Mouse (Mus musculus) heart, embryonic 16.5 days (tissue): ENCODE results near the gene Pim1. TPM values are rescaled to one million over a fixed set of nuclear protein-coding genes. Genes with fewer than 3 reads are reported as not detected.
"Not testable (repeated sequence)": the region's sequence is repeated elsewhere in the genome, so short reads cannot be mapped to it uniquely, and the experiment has no call there.

ENCODE experiments used
- ATAC-seq: fragments of 200-750 bp; cut with Nextera tagmentation; replicated peaks from 2 replicates; pipeline ENCODE4 v1.8.0; 2017; ENCODE audit warnings: moderate number of reproducible peaks; ENCODE audit not compliant: insufficient read depth, low FRiP score; ENCODE audit errors: extremely low read depth
- H3K27ac ChIP-seq: fragments of 300-500 bp; sonication (generic); 2 replicates; pipeline ENCODE4 v1.5.1; 2014; ENCODE audit warnings: mild to moderate bottlenecking, low read length, control low read depth, moderate library complexity
- H3K27me3 ChIP-seq: fragments of 300-500 bp; sonication (generic); 2 replicates; pipeline ENCODE4 v1.6.1; 2014; ENCODE audit warnings: low read length, mixed read lengths; ENCODE audit not compliant: control insufficient read depth, insufficient read depth
- H3K36me3 ChIP-seq: fragments of 300-500 bp; sonication (generic); 2 replicates; pipeline ENCODE4 v1.6.1; 2014; ENCODE audit not compliant: control insufficient read depth, insufficient read depth
- H3K4me1 ChIP-seq: fragments of 300-500 bp; sonication (generic); 2 replicates; pipeline ENCODE4 v1.6.1; 2014; ENCODE audit warnings: low read length, mixed read lengths; ENCODE audit not compliant: control insufficient read depth, insufficient read depth
- H3K4me2 ChIP-seq: fragments of 300-500 bp; sonication (generic); 2 replicates; pipeline ENCODE4 v1.6.1; 2014; ENCODE audit warnings: low read depth, mild to moderate bottlenecking, control low read depth, low read length
- H3K4me3 ChIP-seq: fragments of 300-500 bp; sonication (generic); 2 replicates; pipeline ENCODE4 v1.5.1; 2014; ENCODE audit warnings: mild to moderate bottlenecking, control low read depth, low read length
- H3K9ac ChIP-seq: fragments of 300-500 bp; sonication (generic); 2 replicates; pipeline ENCODE4 v1.6.1; 2014; ENCODE audit warnings: low read length, control low read depth
- H3K9me3 ChIP-seq: fragments of 300-500 bp; sonication (generic); replicated peaks from 2 replicates; pipeline ENCODE4 v1.6.1; 2016; ENCODE audit warnings: low read length; ENCODE audit not compliant: control insufficient read depth
- WGBS: fragments of 180-500 bp; shearing (Covaris S2); extraction: QIAGEN DNeasy Blood & Tissue Kit; methylation state at CpG from one replicate; pipeline ENCODE4 v1.1.7; 2014; 5-methylcytosine and 5-hydroxymethylcytosine counted together
- polyA plus RNA-seq: library from polyadenylated mRNA; unstranded; fragments of >200 nt; fragmentation: Nextera tagmentation; extraction: Ambion mirVana; gene quantifications from 2 replicates; pipeline ENCODE4 v1.2.1, GENCODE M21; 2015

Gene Pim1
- polyA plus RNA-seq, 1 experiment from 2014 or later: 15.7 TPM

- Histone ChIP-seq H3K27ac (0 out of 2 replicates have a peak overlapping the region, but pooled peaks have one; percentile 44), H3K36me3 (no peaks in the 10 kb centered on the region), H3K9ac (no peak overlapping the region), H3K4me2 (peak overlapping the region; percentile 57), H3K27me3 (no peaks in the 10 kb centered on the region), H3K4me1 (peaks cover 7% of the 10 kb centered on the region), H3K4me3 (no peak overlapping the region), H3K9me3 (no peaks in the 10 kb centered on the region)
- no peak for ATAC-seq
- WGBS: 71% methylated on average over 7 of the region's 7 CpGs
Observed at GRCm38 (mm10) chr17:29502005-29502668, 11.6 kb downstream of the Pim1 start.

GRCm38 (mm10) chr17:29502669-29503665 is 12.4 kb downstream of the Pim1 start:
- Histone ChIP-seq H3K36me3 (no peaks in the 10 kb centered on the region), H3K4me3 (peak overlapping the region; percentile 16), H3K27me3 (no peaks in the 10 kb centered on the region), H3K4me2 (peak overlapping the region; percentile 57), H3K4me1 (peaks cover 5% of the 10 kb centered on the region), H3K9ac (0 out of 2 replicates have a peak overlapping the region, but pooled peaks have one; percentile 3), H3K9me3 (no peaks in the 10 kb centered on the region), H3K27ac (0 out of 2 replicates have a peak overlapping the region, but pooled peaks have one; percentile 44)
- WGBS: 12% methylated on average over 32 of the region's 32 CpGs
- no peak for ATAC-seq

- no peaks in the 10 kb centered on the region for H3K27me3 ChIP-seq
- no peak overlapping the region for H3K27ac ChIP-seq
- ATAC-seq: no peak
- H3K4me2 ChIP-seq: no peak overlapping the region
- 78% methylated on average over 5 of the region's 5 CpGs for WGBS
- no peaks in the 10 kb centered on the region for H3K9me3 ChIP-seq
- H3K4me1 ChIP-seq: peaks cover 4% of the 10 kb centered on the region; the same call in 1 of the 2 replicates
- no peak overlapping the region for H3K9ac ChIP-seq
- H3K4me3 ChIP-seq: no peak overlapping the region
- no peaks in the 10 kb centered on the region for H3K36me3 ChIP-seq
Observed at GRCm38 (mm10) chr17:29503700-29504099, 13.1 kb downstream of the Pim1 start.

- ATAC-seq: no peak
- Histone ChIP-seq H3K9ac (no peak overlapping the region), H3K4me2 (no peak overlapping the region), H3K9me3 (no peaks in the 10 kb centered on the region), H3K36me3 (no peaks in the 10 kb centered on the region), H3K27ac (no peak overlapping the region), H3K27me3 (no peaks in the 10 kb centered on the region), H3K4me3 (no peak overlapping the region), H3K4me1 (no peaks in the 10 kb centered on the region; the same call in 1 of the 2 replicates)
- 65% methylated on average over 12 of the region's 12 CpGs for WGBS
Observed at GRCm38 (mm10) chr17:29508927-29509608, 18.5 kb downstream of the Pim1 start.

- Histone ChIP-seq H3K9me3 (no peaks in the 10 kb centered on the region), H3K4me1 (no peaks in the 10 kb centered on the region; the same call in 1 of the 2 replicates), H3K36me3 (no peaks in the 10 kb centered on the region), H3K9ac (no peak overlapping the region), H3K27me3 (no peaks in the 10 kb centered on the region), H3K4me3 (no peak overlapping the region), H3K27ac (no peak overlapping the region), H3K4me2 (no peak overlapping the region)
- ATAC-seq: no peak
- WGBS: 56% methylated on average over 8 of the region's 8 CpGs
Observed at GRCm38 (mm10) chr17:29510691-29511090, 20.1 kb downstream of the Pim1 start.

GRCm38 (mm10) chr17:29513044-29513730 is 22.6 kb downstream of the Pim1 start:
- no peak overlapping the region for H3K9ac ChIP-seq
- no peaks in the 10 kb centered on the region; the same call in 1 of the 2 replicates for H3K4me1 ChIP-seq

DNA sequence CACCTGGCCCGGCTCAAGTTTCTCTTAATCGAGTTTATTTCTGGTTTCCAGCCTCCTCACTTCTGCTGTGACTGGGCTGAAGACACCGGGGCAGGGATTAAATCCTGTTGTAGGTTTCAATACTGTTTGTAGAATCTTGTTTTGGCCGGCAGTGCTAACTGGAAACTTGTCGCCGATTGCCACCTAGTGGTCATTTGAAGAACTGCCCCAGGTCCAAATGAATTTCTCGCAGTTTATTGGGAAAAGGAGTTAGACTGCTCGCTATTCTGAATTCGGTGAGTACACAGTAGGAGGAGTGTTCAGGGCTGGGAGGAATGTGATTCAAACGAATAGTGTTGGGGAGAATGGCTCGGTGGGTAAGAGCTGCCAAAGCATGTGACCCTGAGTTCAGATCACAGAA is 23.9 kb downstream of the Pim1 start:
- Histone ChIP-seq H3K4me2 (no peak overlapping the region), H3K4me3 (no peak overlapping the region), H3K9ac (no peak overlapping the region), H3K27ac (no peak overlapping the region), H3K36me3 (no peaks in the 10 kb centered on the region), H3K4me1 (no peaks in the 10 kb centered on the region; the same call in 1 of the 2 replicates), H3K9me3 (no peaks in the 10 kb centered on the region), H3K27me3 (no peaks in the 10 kb centered on the region)
- WGBS: 3% methylated on average over 11 of the region's 11 CpGs
- no peak for ATAC-seq

More at GRCm38 (mm10) chr17:29513044-29513730, 22.6 kb downstream of the Pim1 start:
- Histone ChIP-seq H3K4me2 (no peak overlapping the region), H3K9me3 (no peaks in the 10 kb centered on the region), H3K36me3 (no peaks in the 10 kb centered on the region), H3K4me3 (no peak overlapping the region), H3K27me3 (no peaks in the 10 kb centered on the region), H3K27ac (no peak overlapping the region)
- ATAC-seq: peak; percentile 77
- WGBS: 34% methylated on average over 13 of the region's 13 CpGs

DNA sequence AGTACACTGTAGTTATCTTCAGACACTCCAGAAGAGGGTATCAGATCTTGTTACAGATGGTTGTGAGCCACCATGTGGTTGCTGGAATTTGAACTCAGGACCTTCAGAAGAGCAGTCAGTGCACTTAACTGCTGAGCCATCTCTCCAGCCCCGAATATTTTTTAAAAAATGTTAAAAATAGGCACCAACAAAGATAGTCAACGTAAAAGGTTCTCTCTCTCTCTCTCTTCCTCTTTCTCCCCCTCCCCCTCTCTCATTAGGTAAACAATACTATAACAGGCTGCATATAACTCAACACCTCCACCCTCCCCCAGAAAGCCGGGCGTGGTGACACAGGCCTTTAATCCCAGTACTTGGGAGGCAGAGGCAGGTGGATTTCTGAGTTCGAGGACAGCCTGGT is 28.1 kb downstream of the Pim1 start:
- ATAC-seq, H3K27me3 ChIP-seq, H3K9ac ChIP-seq, H3K4me1 ChIP-seq, H3K4me3 ChIP-seq, H3K27ac ChIP-seq, H3K9me3 ChIP-seq, H3K36me3 ChIP-seq, H3K4me2 ChIP-seq: not testable (repeated sequence)
- 81% methylated on average over 5 of the region's 5 CpGs for WGBS
